Mouse (Mus musculus) intestine, embryonic 14.5 days (tissue): ENCODE results near the gene Zbtb48. TPM values are rescaled to one million over a fixed set of nuclear protein-coding genes. Genes with fewer than 3 reads are reported as not detected.

Experiments
- ATAC-seq: fragments of 200-750 bp; cut with Nextera tagmentation; replicated peaks from 2 replicates; pipeline ENCODE4 v1.8.0; 2017; ENCODE audit warnings: low read depth, moderate number of reproducible peaks, moderate TSS enrichment, moderate library complexity; ENCODE audit not compliant: low FRiP score, low TSS enrichment
- DNase-seq: peaks from one replicate; pipeline ENCODE4 v3.0.0-alpha.2; 2018; ENCODE audit warnings: low spot score
- H3K27ac ChIP-seq: fragments of 300-500 bp; sonication (generic); 2 replicates; pipeline ENCODE4 v1.5.1; 2014; ENCODE audit warnings: low read depth, mild to moderate bottlenecking, control low read depth
- H3K27me3 ChIP-seq: fragments of 300-500 bp; sonication (generic); replicated peaks from 2 replicates; pipeline ENCODE4 v1.6.1; 2014; ENCODE audit warnings: low read length, control low read depth; ENCODE audit not compliant: control insufficient read depth, insufficient read depth
- H3K36me3 ChIP-seq: fragments of 300-500 bp; sonication (generic); 2 replicates; pipeline ENCODE4 v1.6.1; 2014; ENCODE audit warnings: low read length, control low read depth; ENCODE audit not compliant: control insufficient read depth, insufficient read depth
- H3K4me1 ChIP-seq: fragments of 300-500 bp; sonication (generic); replicated peaks from 2 replicates; pipeline ENCODE4 v1.6.1; 2014; ENCODE audit warnings: low read length, control low read depth, mixed read lengths; ENCODE audit not compliant: control insufficient read depth, insufficient read depth
- H3K4me2 ChIP-seq: fragments of 300-500 bp; sonication (generic); 2 replicates; pipeline ENCODE4 v1.6.1; 2014; ENCODE audit warnings: low read length
- H3K4me3 ChIP-seq: fragments of 300-500 bp; sonication (generic); 2 replicates; pipeline ENCODE4 v1.5.1; 2014; ENCODE audit warnings: low read depth, low read length, control low read depth, mixed read lengths
- H3K9ac ChIP-seq: fragments of 300-500 bp; sonication (generic); 2 replicates; pipeline ENCODE4 v1.6.1; 2014; ENCODE audit warnings: mild to moderate bottlenecking, low read length
- H3K9me3 ChIP-seq: fragments of 300-500 bp; sonication (generic); 2 replicates; pipeline ENCODE4 v1.6.1; 2016; ENCODE audit warnings: low read length, control low read depth; ENCODE audit not compliant: control insufficient read depth
- WGBS: fragments of 180-500 bp; shearing (Covaris S2); extraction: QIAGEN DNeasy Blood & Tissue Kit; methylation state at CpG from one replicate; pipeline ENCODE4 v1.1.7; 2014; 5-methylcytosine and 5-hydroxymethylcytosine counted together
- polyA plus RNA-seq: library from polyadenylated mRNA; unstranded; fragments of >200 nt; fragmentation: Nextera tagmentation; extraction: Ambion mirVana; gene quantifications from 2 replicates; pipeline ENCODE4 v1.2.1, GENCODE M21; 2014

Zbtb48 gene
- polyA plus RNA-seq, 1 experiment from 2014 or later = 16.3 TPM

DNA sequence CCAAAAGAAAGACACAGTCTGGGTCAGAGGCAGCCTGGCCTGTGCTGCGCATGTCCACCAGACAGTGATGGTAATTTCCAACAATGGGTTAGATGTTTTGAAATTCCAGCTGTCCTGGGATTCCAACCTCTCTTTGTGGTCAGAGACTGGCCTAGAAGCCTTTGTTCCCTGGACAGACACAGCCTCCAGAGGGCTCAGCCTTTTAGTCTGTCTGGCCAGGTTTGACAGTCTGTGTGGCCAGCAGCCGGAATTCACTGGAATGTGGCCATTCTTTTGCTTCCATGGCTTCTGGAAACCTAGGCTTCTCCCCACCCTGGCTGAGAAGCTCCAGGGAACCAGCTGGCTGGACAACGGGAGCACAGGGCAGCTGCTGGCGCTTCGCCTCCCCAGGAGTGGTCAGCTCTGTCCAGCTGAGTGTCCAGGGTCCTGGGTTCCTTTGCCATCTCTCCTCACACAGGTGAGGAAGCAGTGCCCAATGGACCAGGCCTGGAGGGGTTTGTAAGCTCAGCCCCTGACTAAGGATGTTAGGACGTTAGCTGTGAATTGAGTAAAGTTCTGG, 40.8 kb upstream of the Zbtb48 start:
- no peak overlapping the region for H3K9ac ChIP-seq
- H3K27me3 ChIP-seq = no peaks in the 10 kb centered on the region
- no peak overlapping the region for H3K4me2 ChIP-seq
- H3K4me3 ChIP-seq = no peak overlapping the region
- WGBS = 75% methylated on average over 6 of the region's 6 CpGs
- H3K4me1 ChIP-seq = peaks cover 4% of the 10 kb centered on the region; the same call in 1 of the 2 replicates
- H3K9me3 ChIP-seq = no peaks in the 10 kb centered on the region
- no peak for DNase-seq
- no peak overlapping the region for H3K27ac ChIP-seq
- no peaks in the 10 kb centered on the region for H3K36me3 ChIP-seq
- ATAC-seq = no peak

DNA sequence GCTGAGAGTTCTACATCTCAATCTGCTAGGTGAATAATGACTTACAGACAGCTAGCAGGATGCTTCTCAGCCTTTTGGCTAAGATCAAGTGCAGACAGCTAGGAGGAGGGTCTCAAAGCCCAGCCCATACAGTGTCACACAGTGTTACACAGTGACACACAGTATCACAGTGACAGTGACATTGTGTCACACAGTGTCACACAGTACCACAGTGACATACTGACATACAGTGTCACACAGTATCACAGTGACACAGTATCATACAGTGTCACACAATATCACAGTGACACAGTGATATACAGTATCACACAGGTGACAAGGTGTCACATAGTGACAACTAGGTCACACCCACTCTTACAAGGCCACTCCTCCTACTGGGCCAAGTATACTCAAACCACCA, 39.8 kb upstream of the Zbtb48 start:
- Histone ChIP-seq H3K4me2 (no peak overlapping the region), H3K9ac (no peak overlapping the region), H3K4me1 (peaks cover 1% of the 10 kb centered on the region; the same call in 1 of the 2 replicates), H3K4me3 (no peak overlapping the region), H3K36me3 (no peaks in the 10 kb centered on the region), H3K27ac (no peak overlapping the region), H3K27me3 (no peaks in the 10 kb centered on the region), H3K9me3 (no peaks in the 10 kb centered on the region)
- DNase-seq (no peak), ATAC-seq (0 out of 2 replicates have a peak, but pooled peaks have one; percentile 14)

DNA sequence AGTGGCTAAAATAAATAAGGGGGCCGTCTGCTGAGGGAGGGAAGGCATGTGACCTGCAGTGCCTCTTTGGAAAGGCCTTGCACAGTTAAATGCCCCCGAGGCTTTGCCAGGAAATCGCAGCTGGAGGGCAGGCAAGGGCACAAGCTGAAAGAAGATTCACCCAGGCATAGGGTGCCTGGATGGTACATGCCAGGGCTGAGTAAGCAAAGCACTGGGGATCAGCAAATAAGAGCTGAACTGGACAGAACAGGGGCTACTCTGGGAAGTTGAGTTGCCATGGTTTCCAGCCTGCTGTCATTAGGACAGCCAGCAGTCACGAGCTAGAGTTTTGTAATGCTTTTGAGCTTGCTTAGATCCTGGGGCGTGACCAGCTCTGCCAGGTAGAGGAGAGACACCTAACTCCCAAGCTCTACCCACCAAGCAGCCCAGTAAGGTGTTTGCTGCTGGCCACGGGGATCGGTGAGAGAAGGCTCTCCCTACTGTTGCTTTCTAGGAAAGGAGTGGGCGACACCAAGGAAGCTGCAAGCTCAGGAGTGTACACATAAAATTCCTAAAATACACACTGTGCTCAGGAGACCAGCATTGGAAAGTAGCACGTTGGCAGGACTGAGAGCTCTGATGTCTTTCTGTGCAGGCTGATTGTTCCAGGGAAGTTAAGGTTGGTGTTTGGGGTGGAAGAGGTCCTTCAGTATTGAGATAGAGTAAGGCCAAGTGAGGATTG, 35.1 kb upstream of the Zbtb48 start:
- H3K36me3 ChIP-seq = peaks cover 39% of the 10 kb centered on the region
- H3K27me3 ChIP-seq = no peaks in the 10 kb centered on the region

DNA sequence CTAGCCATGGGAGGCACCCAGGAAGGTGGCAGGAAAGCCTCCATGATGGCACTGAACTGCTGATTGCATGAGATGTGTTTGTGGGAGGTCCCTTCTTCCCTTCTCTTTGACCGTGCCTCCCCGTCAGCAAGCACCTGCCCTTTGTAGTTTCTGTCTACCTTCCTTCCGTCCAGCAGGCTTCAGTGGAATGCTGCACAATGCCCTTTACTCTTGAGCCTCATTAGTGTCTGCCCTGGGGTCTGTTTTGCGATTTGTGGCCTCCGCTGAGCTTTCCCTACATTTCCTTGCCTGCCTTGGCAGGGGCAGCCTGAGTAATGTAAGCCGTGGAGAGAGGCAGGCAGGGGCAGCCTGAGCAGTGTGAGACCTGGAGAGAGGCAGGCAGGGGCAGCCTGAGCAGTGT, 17.1 kb upstream of the Zbtb48 start:
- no peaks in the 10 kb centered on the region for H3K9me3 ChIP-seq
- peaks cover 8% of the 10 kb centered on the region for H3K4me1 ChIP-seq
- H3K36me3 ChIP-seq = peaks cover 86% of the 10 kb centered on the region
- 79% methylated on average over 6 of the region's 6 CpGs for WGBS
- no peak overlapping the region for H3K4me3 ChIP-seq
- H3K27me3 ChIP-seq = no peaks in the 10 kb centered on the region
- H3K4me2 ChIP-seq = no peak overlapping the region
- no peak overlapping the region for H3K27ac ChIP-seq
- H3K9ac ChIP-seq = no peak overlapping the region
- no peak for ATAC-seq
- DNase-seq = no peak

More for the DNA sequence above, 35.1 kb upstream of the Zbtb48 start:
- Histone ChIP-seq H3K27ac (no peak overlapping the region), H3K9me3 (no peaks in the 10 kb centered on the region), H3K9ac (no peak overlapping the region), H3K4me3 (no peak overlapping the region), H3K4me2 (no peak overlapping the region), H3K4me1 (no peaks in the 10 kb centered on the region)
- no peak for DNase-seq
- WGBS = 64% methylated on average over 9 of the region's 9 CpGs
- no peak for ATAC-seq

DNA sequence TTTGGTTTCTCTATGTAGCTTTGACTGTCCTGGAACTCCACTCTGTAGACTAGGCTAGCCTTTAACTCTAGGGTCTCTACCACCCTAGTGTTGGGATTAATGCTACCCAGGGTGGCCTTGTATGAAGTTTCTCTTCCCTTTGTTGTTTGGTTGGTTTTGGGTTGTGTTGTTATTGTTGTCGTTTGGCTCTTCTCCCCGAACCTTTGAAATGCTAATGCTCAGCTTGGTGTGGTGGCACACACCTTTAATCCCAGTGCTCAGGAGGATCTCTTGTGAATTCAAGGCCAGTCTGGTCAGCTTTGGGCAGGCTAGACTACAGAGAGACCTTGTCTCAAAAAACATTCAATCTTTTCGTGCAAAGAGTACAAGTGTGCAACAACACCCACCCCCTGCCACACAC, 15.7 kb upstream of the Zbtb48 start:
- ATAC-seq = no peak
- Histone ChIP-seq H3K4me3 (no peak overlapping the region), H3K27me3 (no peaks in the 10 kb centered on the region), H3K27ac (no peak overlapping the region), H3K4me1 (peaks cover 8% of the 10 kb centered on the region), H3K4me2 (no peak overlapping the region), H3K9me3 (no peaks in the 10 kb centered on the region), H3K9ac (no peak overlapping the region), H3K36me3 (peaks cover 73% of the 10 kb centered on the region)
- DNase-seq = no peak
- WGBS = 77% methylated on average over 3 of the region's 3 CpGs

DNA sequence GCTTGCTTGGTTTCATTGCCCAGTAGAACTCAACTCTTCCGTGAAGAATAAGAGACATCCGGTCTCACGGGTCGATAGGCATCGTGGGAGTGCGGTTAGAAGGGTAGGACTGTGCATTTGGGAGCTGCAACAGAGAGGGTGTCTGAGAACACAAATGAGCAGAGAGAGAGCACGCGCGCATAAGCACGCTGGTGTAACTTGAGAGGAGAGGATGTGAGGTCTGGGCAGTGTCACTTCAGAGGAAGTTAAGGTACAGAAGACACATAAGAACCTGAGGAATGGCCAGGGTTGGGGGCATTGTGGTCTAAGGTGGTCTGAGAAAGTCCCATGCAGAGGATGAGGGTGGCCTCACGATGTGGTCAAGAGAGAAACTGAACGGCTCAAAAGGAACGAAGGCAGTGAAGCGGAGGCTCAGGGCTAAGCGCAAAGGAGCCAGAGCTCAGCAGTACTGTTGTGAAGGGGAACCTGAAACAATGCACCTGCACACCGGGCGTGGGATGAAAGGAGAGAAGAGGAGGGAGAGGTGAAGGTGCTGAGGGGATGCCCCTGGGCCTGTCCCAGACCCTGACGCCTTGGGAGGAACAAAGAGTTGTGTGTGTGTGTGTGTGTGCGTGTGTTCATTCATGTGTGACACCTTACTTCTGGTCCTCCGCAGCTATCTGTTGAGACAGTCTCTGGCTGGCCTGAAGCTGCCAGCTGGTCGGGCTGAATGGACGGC, 14.6 kb upstream of the Zbtb48 start:
- Histone ChIP-seq H3K9ac (no peak overlapping the region), H3K36me3 (peaks cover 62% of the 10 kb centered on the region), H3K4me3 (no peak overlapping the region), H3K4me1 (peaks cover 8% of the 10 kb centered on the region), H3K27me3 (no peaks in the 10 kb centered on the region), H3K27ac (no peak overlapping the region), H3K4me2 (no peak overlapping the region), H3K9me3 (no peaks in the 10 kb centered on the region)
- ATAC-seq = no peak
- no peak for DNase-seq
- 96% methylated on average over 22 of the region's 22 CpGs for WGBS

DNA sequence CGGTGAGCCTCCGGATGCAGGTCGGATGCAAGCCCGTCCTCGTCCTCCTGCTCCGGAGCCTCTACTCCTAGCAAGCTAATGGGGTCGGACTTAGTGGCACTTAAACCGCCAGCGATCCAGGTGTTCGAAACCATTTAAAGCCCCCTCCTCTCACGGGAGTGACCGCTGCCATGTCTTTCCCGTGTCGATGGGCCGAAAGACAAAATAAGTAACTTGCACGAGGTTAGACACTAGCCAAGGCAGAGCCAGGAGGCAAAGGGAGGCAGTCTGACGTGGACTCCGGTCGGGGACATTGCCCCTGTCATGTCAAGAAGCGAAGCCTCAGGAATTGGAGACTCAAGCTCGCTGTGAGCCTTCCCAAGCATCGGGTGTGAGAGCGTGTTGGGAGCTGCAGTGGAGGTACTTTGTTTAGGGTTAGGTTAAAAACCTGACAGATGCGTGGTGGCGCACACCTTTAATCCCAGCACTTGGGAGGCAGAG, 12.4 kb upstream of the Zbtb48 start:
- WGBS = 3% methylated on average over 25 of the region's 25 CpGs

DNA sequence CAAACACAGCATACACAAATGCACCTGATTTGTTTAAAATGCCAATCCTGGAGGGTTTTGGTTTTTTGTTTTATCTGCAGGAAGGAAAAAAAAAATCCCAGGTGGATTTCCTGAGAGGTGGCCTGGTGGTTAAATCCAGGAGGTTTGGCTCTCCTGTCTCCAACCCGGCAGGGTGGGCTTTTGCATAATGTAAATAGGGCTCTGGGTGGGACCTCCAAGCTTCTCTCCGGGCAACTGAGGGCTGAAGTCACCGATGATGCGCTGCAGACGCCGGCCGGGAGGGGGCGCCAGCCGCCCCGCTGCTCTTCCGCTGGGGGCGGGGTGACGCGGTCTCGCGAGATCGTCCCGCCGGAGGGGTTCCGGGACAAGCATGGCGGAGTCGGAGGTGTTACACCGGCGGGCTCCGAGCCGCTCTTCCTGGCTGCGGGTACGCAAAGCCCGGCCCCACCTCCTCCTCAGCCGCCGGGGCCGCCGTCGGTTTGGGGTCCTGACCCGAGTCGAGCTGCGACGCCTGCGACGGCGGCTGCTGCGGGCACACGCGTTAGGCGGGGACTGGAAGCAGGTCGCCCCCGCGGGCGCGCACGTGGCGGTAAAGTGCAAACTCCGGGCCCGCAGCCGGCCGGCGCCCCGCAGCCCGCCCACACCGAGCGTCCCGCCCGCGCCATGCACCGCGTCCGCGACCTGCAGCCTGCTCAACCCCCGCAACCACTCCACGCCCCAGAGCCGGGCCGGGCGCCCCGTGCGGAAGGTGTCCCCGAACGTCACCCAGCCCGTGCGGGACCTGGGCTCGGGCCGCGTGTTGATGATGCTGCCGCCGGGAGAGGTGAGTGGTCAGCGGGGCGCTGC, 11.7 kb upstream of the Zbtb48 start, which contains the start of gene Nol9:
Nol9 (plus strand) TSS at position 337 of the 846 bp plus-strand sequence.
- H3K27ac ChIP-seq = no peak within 1 kb of the TSS
- H3K4me2 ChIP-seq = peak within 1 kb of the TSS; percentile 97
- ATAC-seq = peak; percentile 88
- peaks cover 33% of the 10 kb centered on the region for H3K36me3 ChIP-seq
- H3K4me3 ChIP-seq = peak within 1 kb of the TSS; percentile 99
- DNase-seq = peak; percentile 98
- H3K27me3 ChIP-seq = no peaks in the 10 kb centered on the region
- H3K9ac ChIP-seq = peak within 1 kb of the TSS; percentile 75
- no peaks in the 10 kb centered on the region for H3K9me3 ChIP-seq
- under 1% methylated on average over 70 of the region's 86 CpGs for WGBS
- peaks cover 8% of the 10 kb centered on the region for H3K4me1 ChIP-seq

More for the DNA sequence above, 12.4 kb upstream of the Zbtb48 start:
- DNase-seq = no peak
- Histone ChIP-seq H3K9ac (peak overlapping the region; percentile 75), H3K27ac (no peak overlapping the region), H3K4me2 (peak overlapping the region; percentile 97), H3K4me3 (peak overlapping the region; percentile 99), H3K27me3 (no peaks in the 10 kb centered on the region), H3K4me1 (peaks cover 8% of the 10 kb centered on the region), H3K36me3 (peaks cover 40% of the 10 kb centered on the region), H3K9me3 (no peaks in the 10 kb centered on the region)
- ATAC-seq = no peak
